Mouse (Mus musculus): Measurements from ENCODE around the gene Xrcc5. TPM values are rescaled to one million over a fixed set of nuclear protein-coding genes. Genes with fewer than 3 reads are reported as not detected.

Gene Xrcc5
- polyA plus RNA-seq, 1 experiment from 2014 or later: 15.8 TPM

- no peak overlapping the region for H3K9ac ChIP-seq
- H3K9me3 ChIP-seq (replicated peaks): no peaks in the 10 kb centered on the region
- H3K27ac ChIP-seq (replicated peaks): no peak overlapping the region
- no peaks in the 10 kb centered on the region for H3K36me3 ChIP-seq (replicated peaks)
- WGBS (ENCODE audit: insufficient replicate concordance): 48% methylated on average over 2 of the region's 2 CpGs
- H3K4me1 ChIP-seq (replicated peaks): peaks cover 2% of the 10 kb centered on the region; the same call in 1 of the 2 replicates
- no peak for ATAC-seq (ENCODE audit: insufficient read depth)
- H3K4me2 ChIP-seq: no peak overlapping the region
- H3K4me3 ChIP-seq (replicated peaks): no peak overlapping the region
- H3K27me3 ChIP-seq: no peaks in the 10 kb centered on the region
Observed at GRCm38 (mm10) chr1:72420220-72420619, 113.0 kb downstream of the Xrcc5 start.

GRCm38 (mm10) chr1:72422121-72422520 is 114.9 kb downstream of the Xrcc5 start:
- Histone ChIP-seq H3K27ac (replicated peaks) (no peak overlapping the region), H3K36me3 (replicated peaks) (no peaks in the 10 kb centered on the region), H3K9me3 (replicated peaks) (no peaks in the 10 kb centered on the region), H3K4me3 (replicated peaks) (no peak overlapping the region), H3K4me1 (replicated peaks) (peaks cover 2% of the 10 kb centered on the region; the same call in 1 of the 2 replicates), H3K27me3 (no peaks in the 10 kb centered on the region), H3K4me2 (no peak overlapping the region), H3K9ac (no peak overlapping the region)
- 70% methylated on average over 4 of the region's 4 CpGs for WGBS (ENCODE audit: insufficient replicate concordance)
- no peak for ATAC-seq (ENCODE audit: insufficient read depth)

DNA sequence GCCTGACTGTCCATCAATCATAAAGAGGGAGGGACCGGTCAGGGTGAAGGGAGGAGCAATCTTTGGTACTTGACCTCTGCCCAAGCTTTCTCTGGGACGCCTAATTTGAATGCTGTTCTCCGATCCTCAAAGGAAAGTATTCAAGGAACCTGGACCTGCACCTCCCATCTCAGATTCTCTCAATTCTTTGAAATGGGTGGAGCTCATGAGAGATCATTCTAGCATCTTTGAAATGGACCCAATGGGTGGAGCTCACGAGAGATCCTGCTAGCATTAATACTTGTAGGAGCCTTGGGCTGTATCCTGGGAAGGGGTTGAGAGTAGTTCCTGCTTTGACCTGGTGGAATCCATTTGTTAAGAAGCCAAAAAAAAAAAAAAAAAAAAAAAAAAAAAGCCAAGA is 119.2 kb downstream of the Xrcc5 start:
- no peaks in the 10 kb centered on the region for H3K36me3 ChIP-seq (replicated peaks)
- no peak for ATAC-seq (ENCODE audit: insufficient read depth)
- no peaks in the 10 kb centered on the region for H3K4me1 ChIP-seq (replicated peaks)
- H3K9me3 ChIP-seq (replicated peaks): no peaks in the 10 kb centered on the region
- H3K27me3 ChIP-seq: no peaks in the 10 kb centered on the region
- H3K4me3 ChIP-seq (replicated peaks): no peak overlapping the region
- no peak overlapping the region for H3K27ac ChIP-seq (replicated peaks)
- WGBS (ENCODE audit: insufficient replicate concordance): 59% methylated on average over 4 of the region's 4 CpGs
- H3K4me2 ChIP-seq: no peak overlapping the region
- H3K9ac ChIP-seq: no peak overlapping the region

DNA sequence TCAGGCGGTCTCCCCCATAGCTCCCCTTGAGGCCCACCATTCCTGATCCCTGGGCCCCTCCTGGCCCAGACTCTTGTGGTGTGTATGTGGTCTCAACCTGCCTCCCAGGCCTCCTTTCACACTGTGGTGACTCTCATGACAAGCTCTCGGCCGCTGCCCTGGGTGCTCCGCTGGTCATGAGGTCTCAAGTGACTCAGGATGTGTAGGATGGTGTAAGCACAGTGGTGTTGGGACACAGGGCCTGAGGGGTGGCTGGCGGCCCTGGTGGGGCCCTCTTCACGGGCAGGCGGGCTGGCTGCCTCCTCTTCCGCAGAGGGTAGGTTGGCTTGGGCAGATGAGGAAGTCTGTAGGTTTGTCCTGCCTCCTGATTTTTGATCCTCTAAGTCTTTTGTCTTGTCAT is 121.3 kb downstream of the Xrcc5 start:
- Histone ChIP-seq H3K4me2 (no peak overlapping the region), H3K9me3 (replicated peaks) (no peaks in the 10 kb centered on the region), H3K36me3 (replicated peaks) (no peaks in the 10 kb centered on the region), H3K27ac (replicated peaks) (peak overlapping the region; percentile 45; the same call in 1 of the 2 replicates), H3K4me3 (replicated peaks) (no peak overlapping the region), H3K27me3 (no peaks in the 10 kb centered on the region), H3K4me1 (replicated peaks) (no peaks in the 10 kb centered on the region), H3K9ac (no peak overlapping the region)
- ATAC-seq (ENCODE audit: insufficient read depth): peak; percentile 61; the same call in 1 of the 2 replicates
- WGBS (ENCODE audit: insufficient replicate concordance): 59% methylated on average over 8 of the region's 8 CpGs

- Histone ChIP-seq H3K4me1 (replicated peaks) (no peaks in the 10 kb centered on the region), H3K9me3 (replicated peaks) (no peaks in the 10 kb centered on the region), H3K27ac (replicated peaks) (no peak overlapping the region), H3K4me3 (replicated peaks) (no peak overlapping the region), H3K4me2 (no peak overlapping the region), H3K9ac (no peak overlapping the region), H3K27me3 (no peaks in the 10 kb centered on the region), H3K36me3 (replicated peaks) (no peaks in the 10 kb centered on the region)
- 69% methylated on average over 7 of the region's 7 CpGs for WGBS (ENCODE audit: insufficient replicate concordance)
- ATAC-seq (ENCODE audit: insufficient read depth): no peak
Observed at GRCm38 (mm10) chr1:72429107-72429807, 122.0 kb downstream of the Xrcc5 start.

DNA sequence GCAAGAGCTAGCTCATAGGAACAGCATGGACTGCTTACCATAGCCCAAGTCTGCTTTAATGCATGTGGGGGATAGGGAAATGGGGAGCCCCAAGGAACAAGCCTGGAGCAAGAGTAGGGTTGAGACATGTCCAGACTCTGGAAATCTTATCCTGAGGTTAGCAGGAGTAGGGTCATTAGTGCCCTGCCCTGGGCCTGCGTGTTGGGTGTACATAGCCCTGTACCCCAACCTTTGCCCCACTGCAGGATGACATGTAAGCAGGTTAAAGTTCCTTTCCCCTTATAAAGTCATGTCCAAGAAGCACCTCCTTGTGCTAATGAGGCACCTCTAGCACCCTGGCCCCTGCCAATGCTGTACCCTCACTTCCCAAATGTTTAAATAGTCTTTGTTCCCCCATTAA is 125.4 kb downstream of the Xrcc5 start:
- H3K27ac ChIP-seq (replicated peaks): no peak overlapping the region

GRCm38 (mm10) chr1:72434510-72434909 is 127.3 kb downstream of the Xrcc5 start:
- no peak for ATAC-seq (ENCODE audit: insufficient read depth)
- Histone ChIP-seq H3K4me1 (replicated peaks) (no peaks in the 10 kb centered on the region), H3K9me3 (replicated peaks) (no peaks in the 10 kb centered on the region), H3K27me3 (no peaks in the 10 kb centered on the region), H3K4me3 (replicated peaks) (no peak overlapping the region), H3K9ac (no peak overlapping the region), H3K4me2 (no peak overlapping the region), H3K36me3 (replicated peaks) (no peaks in the 10 kb centered on the region), H3K27ac (replicated peaks) (no peak overlapping the region)
- 50% methylated on average over 3 of the region's 3 CpGs for WGBS (ENCODE audit: insufficient replicate concordance)

More for the DNA sequence above, 125.4 kb downstream of the Xrcc5 start:
- Histone ChIP-seq H3K36me3 (replicated peaks) (no peaks in the 10 kb centered on the region), H3K4me1 (replicated peaks) (no peaks in the 10 kb centered on the region), H3K27me3 (no peaks in the 10 kb centered on the region), H3K9me3 (replicated peaks) (no peaks in the 10 kb centered on the region), H3K9ac (no peak overlapping the region), H3K4me2 (no peak overlapping the region), H3K4me3 (replicated peaks) (no peak overlapping the region)
- 83% methylated on average over 1 of the region's 1 CpGs for WGBS (ENCODE audit: insufficient replicate concordance)
- ATAC-seq (ENCODE audit: insufficient read depth): no peak

DNA sequence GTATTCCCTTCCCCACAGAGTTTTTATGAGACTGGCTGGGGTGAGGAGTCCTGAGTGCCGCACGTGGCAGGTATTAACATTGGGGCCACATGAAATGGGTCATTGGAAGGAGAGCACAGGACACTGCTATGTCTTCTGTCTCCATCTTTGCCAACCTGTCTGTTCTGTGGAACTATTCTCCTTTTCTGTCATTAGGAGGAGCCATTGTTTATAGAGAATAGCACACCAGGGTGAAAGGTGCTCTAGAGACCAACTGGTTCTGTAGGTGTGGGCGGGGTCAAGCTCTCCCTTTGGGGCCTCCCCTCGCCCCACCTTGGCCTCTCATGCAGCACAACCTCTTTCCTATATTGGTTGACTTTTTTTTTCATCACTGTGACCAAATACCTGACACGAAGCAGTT is 129.7 kb downstream of the Xrcc5 start:
- ATAC-seq (ENCODE audit: insufficient read depth): no peak
- no peaks in the 10 kb centered on the region for H3K36me3 ChIP-seq (replicated peaks)
- H3K27me3 ChIP-seq: no peaks in the 10 kb centered on the region
- H3K9ac ChIP-seq: no peak overlapping the region
- H3K4me2 ChIP-seq: no peak overlapping the region
- H3K27ac ChIP-seq (replicated peaks): no peak overlapping the region
- H3K4me3 ChIP-seq (replicated peaks): no peak overlapping the region
- no peaks in the 10 kb centered on the region for H3K4me1 ChIP-seq (replicated peaks)
- WGBS (ENCODE audit: insufficient replicate concordance): 61% methylated on average over 5 of the region's 5 CpGs
- H3K9me3 ChIP-seq (replicated peaks): no peaks in the 10 kb centered on the region

- Histone ChIP-seq H3K36me3 (replicated peaks) (no peaks in the 10 kb centered on the region), H3K27ac (replicated peaks) (no peak overlapping the region), H3K4me3 (replicated peaks) (no peak overlapping the region), H3K9me3 (replicated peaks) (no peaks in the 10 kb centered on the region), H3K4me2 (no peak overlapping the region), H3K27me3 (no peaks in the 10 kb centered on the region), H3K9ac (no peak overlapping the region), H3K4me1 (replicated peaks) (no peaks in the 10 kb centered on the region)
- ATAC-seq (ENCODE audit: insufficient read depth): no peak
- WGBS (ENCODE audit: insufficient replicate concordance): 59% methylated on average over 8 of the region's 8 CpGs
Observed at GRCm38 (mm10) chr1:72439146-72439545, 131.9 kb downstream of the Xrcc5 start.

- H3K27ac ChIP-seq (replicated peaks): no peak overlapping the region
- no peaks in the 10 kb centered on the region for H3K27me3 ChIP-seq
- H3K4me1 ChIP-seq (replicated peaks): no peaks in the 10 kb centered on the region
- H3K4me2 ChIP-seq: no peak overlapping the region
- ATAC-seq (ENCODE audit: insufficient read depth): no peak
- H3K9ac ChIP-seq: no peak overlapping the region
- WGBS (ENCODE audit: insufficient replicate concordance): 64% methylated on average over 2 of the region's 2 CpGs
- H3K36me3 ChIP-seq (replicated peaks): no peaks in the 10 kb centered on the region
- H3K4me3 ChIP-seq (replicated peaks): no peak overlapping the region
- no peaks in the 10 kb centered on the region for H3K9me3 ChIP-seq (replicated peaks)
Observed at GRCm38 (mm10) chr1:72442747-72443146, 135.5 kb downstream of the Xrcc5 start.
